Mouse (Mus musculus): ENCODE results near the gene Shc1.

DNA sequence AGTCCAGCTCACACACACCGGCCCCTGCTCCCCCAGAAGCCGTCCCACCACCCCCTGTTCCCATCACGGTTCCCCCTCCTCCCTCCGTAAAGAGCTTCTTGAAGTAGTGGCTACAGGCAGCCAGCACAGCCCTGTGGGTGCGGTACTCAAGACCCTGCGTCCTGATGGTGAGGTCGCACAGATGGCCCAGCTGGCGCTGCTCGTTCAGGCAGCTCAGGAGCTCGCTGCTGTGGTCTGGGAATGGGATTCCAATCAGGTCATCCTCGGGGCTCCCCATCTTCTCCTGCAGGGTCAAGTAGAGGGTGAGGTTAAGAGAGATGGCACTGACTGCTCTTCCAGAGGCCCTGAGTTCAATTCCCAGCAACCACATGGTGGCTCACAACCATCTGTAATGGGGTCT is 37.0 kb upstream of the Shc1 start:
- TF ChIP-seq SMC3 (IDR thresholded peaks at IDR 0.05; ENCODE audit: low read depth, low read length) (no peak), CTCF (conservative IDR thresholded peaks at IDR 0.05 in 1 of 2, IDR thresholded peaks at IDR 0.05 in 1 of 2; ENCODE audit: low read depth in 2 of 2, low read length in 2 of 2) (no peak), ZNF384 (IDR thresholded peaks at IDR 0.05; ENCODE audit: low read depth, low read length) (no peak), JUND (conservative IDR thresholded peaks at IDR 0.05; ENCODE audit: low read depth, low read length) (no peak), ZMIZ1 (IDR thresholded peaks at IDR 0.05; ENCODE audit: low read depth, low read length) (no peak), CHD2 (IDR thresholded peaks at IDR 0.05; ENCODE audit: low read length) (no peak)
